Mouse (Mus musculus): ENCODE measurements around the gene Aqp3. TPM values are rescaled to one million over a fixed set of nuclear protein-coding genes. Genes with fewer than 3 reads are reported as not detected.

The Aqp3 gene
- polyA plus RNA-seq, 1 experiment, result not detected

DNA sequence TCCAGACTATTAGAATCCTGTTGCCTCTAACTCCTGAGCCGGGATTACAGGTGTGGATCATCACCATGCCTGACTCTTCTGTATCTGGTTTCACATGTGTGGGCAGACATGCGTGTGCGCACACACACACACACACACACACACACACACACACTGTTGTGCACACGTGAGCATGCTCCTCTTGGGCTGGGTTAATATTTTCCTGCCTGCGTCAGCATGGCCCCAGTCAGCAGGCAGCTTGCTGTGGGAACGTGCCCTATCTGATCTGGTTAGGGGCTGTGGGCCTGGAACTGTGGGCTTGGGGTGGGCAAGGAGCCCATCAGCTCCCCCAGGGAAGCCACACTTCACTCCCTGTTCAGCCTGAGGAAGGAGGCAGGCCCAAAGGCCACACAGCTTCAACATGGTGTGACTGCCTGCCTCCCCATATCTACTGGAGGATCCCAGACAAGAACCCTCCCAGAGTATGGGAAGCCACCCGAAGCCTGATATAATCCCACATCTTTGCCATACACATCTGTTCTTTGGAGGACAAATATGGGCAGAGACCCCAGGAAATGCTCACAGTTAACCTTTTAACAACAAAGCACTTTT, 41.1 kb downstream of the Aqp3 start:
- Histone ChIP-seq H3K4me3 (ENCODE audit: insufficient read depth, low read depth, low read length) (no peak overlapping the region), H3K4me1 (ENCODE audit: control insufficient read depth, insufficient read depth, low read length) (peaks cover 2% of the 10 kb centered on the region; the same call in 1 of the 2 replicates), H3K27ac (ENCODE audit: insufficient read depth, low read depth, low read length) (no peak overlapping the region)
- WGBS, result 82% methylated on average over 7 of the region's 7 CpGs
- no peak for TF ChIP-seq POLR2A (IDR thresholded peaks at IDR 0.05; ENCODE audit: insufficient read depth, low read depth, low read length)
- no peak for TF ChIP-seq CTCF (IDR thresholded peaks at IDR 0.05; ENCODE audit: insufficient read depth, low read depth, low read length)

DNA sequence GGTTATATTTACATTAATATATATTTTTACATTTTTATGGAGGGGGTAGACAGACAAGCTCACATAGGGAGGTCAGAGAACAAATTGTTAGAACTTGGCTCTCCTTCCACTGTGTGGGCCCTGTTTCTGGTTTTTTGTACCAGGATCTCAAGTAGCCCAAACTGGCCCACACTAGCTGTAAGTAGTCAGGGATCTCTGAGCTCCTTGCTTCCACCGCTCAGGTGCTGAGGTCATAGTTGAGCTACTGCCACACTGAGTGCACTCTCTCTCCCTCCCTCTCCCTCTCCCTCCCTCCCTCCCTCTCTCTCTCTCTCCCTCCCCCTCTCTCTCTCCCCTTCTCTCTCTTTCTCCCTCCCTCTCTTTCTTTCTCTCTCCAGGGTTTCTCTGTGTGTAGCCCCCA, 41.7 kb downstream of the Aqp3 start:
- Histone ChIP-seq H3K4me3 (ENCODE audit: insufficient read depth, low read depth, low read length) (no peak overlapping the region), H3K27ac (ENCODE audit: insufficient read depth, low read depth, low read length) (no peak overlapping the region), H3K4me1 (ENCODE audit: control insufficient read depth, insufficient read depth, low read length) (peaks cover 2% of the 10 kb centered on the region; the same call in 1 of the 2 replicates)
- TF ChIP-seq CTCF (IDR thresholded peaks at IDR 0.05; ENCODE audit: insufficient read depth, low read depth, low read length) (no peak), POLR2A (IDR thresholded peaks at IDR 0.05; ENCODE audit: insufficient read depth, low read depth, low read length) (no peak)
- WGBS, result 61% methylated on average over 1 of the region's 1 CpGs

DNA sequence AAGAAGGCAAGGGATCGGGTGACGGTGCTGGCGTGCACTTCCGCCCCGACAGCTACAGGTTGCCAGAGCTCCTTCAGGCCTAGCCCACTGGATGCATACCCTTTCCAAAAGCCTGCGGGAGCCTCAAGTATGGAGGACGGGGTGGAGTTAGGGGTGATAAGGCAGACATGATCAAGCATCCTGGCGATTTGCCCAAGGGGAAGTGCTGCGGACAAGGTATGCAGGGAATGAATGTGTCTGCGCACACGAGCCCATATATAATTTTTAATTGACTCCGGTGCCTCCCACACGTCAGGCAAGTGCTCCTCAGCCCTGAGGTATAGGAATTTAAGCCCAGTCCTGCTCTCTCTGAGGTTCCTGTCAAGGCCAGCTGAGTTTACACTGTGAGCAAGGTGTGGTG, 42.9 kb downstream of the Aqp3 start:
- WGBS, result 87% methylated on average over 13 of the region's 13 CpGs
- Histone ChIP-seq H3K4me1 (ENCODE audit: control insufficient read depth, insufficient read depth, low read length) (peaks cover 6% of the 10 kb centered on the region), H3K27ac (ENCODE audit: insufficient read depth, low read depth, low read length) (no peak overlapping the region), H3K4me3 (ENCODE audit: insufficient read depth, low read depth, low read length) (no peak overlapping the region)
- no peak for TF ChIP-seq CTCF (IDR thresholded peaks at IDR 0.05; ENCODE audit: insufficient read depth, low read depth, low read length)
- TF ChIP-seq POLR2A (IDR thresholded peaks at IDR 0.05; ENCODE audit: insufficient read depth, low read depth, low read length), result no peak

DNA sequence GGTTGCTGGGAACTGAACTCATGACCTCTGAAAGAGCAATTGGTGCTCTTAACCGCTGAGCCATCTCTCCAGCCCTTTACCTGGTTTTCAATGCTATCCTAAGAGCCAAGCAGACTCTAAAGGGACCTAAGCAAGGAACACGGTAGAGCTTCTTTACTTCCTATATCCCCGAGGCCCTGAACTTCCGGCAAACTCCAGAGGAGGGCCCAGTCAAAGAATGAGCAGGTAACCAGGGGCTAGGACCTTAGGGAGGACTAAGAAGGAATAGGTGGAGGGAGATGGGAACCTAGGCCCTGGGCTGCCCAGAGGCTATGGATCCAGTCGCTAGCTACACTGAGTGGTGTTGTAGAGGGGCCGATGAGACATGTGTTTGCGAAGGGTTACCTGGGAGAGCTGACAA, 46.2 kb downstream of the Aqp3 start:
- WGBS, result 91% methylated on average over 7 of the region's 7 CpGs
- H3K27ac ChIP-seq (ENCODE audit: insufficient read depth, low read depth, low read length), result no peak overlapping the region
- TF ChIP-seq CTCF (IDR thresholded peaks at IDR 0.05; ENCODE audit: insufficient read depth, low read depth, low read length) (no peak), POLR2A (IDR thresholded peaks at IDR 0.05; ENCODE audit: insufficient read depth, low read depth, low read length) (no peak)
- H3K4me3 ChIP-seq (ENCODE audit: insufficient read depth, low read depth, low read length), result no peak overlapping the region
- peaks cover 4% of the 10 kb centered on the region for H3K4me1 ChIP-seq (ENCODE audit: control insufficient read depth, insufficient read depth, low read length)

DNA sequence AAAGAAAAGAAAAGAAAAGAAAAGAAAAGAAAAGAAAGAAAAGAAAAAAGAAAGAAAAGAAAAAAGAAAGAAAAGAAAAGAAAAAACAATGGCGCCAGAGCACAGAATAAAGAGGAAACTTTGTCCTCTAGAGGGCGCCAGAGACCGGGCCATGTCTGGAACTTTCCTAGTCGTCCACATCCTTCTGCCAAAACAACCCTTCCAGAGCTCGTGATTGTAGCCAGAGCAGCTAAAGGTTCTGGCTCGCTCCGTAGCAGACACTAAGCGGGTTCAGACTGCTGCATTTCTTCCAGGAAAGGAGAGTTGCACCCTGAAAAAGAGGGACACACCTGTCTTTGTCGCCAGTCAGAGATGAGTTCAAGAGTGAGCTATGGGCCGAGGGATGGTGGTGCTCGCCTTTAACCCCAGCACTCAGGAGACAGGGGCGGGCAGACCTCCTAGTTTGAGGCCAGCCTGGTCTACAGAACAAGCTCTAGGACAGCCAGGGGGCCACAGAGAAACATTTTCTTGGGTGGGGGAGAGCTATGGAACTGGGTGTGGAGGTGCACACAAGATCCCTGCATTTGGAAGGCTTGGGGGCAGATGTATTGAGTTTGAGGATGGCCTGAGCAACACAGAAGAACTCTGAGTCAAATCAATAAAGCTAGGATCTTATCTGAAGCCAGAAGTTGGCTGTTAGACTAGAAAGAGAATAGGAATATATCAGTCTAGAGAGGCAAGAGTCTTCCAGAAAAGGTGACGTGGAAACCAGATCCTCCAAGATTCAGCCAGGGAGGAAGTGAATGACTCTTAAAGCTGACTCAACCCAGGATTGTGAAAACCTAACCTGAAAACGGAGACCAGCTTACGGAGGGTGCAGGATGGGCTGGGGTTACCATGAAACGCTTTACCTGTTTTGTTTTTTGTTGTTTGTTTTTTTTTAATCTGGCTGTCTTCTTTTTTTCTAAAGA, 47.0 kb downstream of the Aqp3 start:
- WGBS, result 34% methylated on average over 16 of the region's 16 CpGs
- TF ChIP-seq CTCF (IDR thresholded peaks at IDR 0.05; ENCODE audit: insufficient read depth, low read depth, low read length) (peak; percentile 49), POLR2A (IDR thresholded peaks at IDR 0.05; ENCODE audit: insufficient read depth, low read depth, low read length) (no peak)
- H3K27ac ChIP-seq (ENCODE audit: insufficient read depth, low read depth, low read length), result no peak overlapping the region

DNA sequence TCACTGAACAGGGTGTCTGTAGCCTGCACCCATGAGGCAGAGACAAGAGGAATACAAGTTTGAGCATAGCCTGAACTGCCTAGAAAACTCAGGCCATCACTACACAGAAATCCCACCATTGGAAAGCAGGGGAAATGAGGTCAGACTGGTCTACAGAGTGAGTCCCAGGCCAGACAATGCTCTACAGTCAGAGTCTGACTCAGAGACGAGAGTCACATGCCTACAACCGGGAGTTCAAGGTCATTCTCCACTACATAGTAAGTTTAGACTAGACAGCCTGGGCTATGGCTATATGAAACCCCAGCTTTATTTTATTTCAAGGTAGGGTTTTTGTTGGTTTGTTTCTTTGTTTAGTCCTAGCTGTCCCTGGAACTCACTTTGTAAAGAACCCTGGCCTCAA, 49.1 kb downstream of the Aqp3 start:
- Histone ChIP-seq H3K4me1 (ENCODE audit: control insufficient read depth, insufficient read depth, low read length) (peaks cover 4% of the 10 kb centered on the region), H3K27ac (ENCODE audit: insufficient read depth, low read depth, low read length) (no peak overlapping the region), H3K4me3 (ENCODE audit: insufficient read depth, low read depth, low read length) (no peak overlapping the region)
- TF ChIP-seq CTCF (IDR thresholded peaks at IDR 0.05; ENCODE audit: insufficient read depth, low read depth, low read length) (no peak), POLR2A (IDR thresholded peaks at IDR 0.05; ENCODE audit: insufficient read depth, low read depth, low read length) (no peak)
- WGBS, result 76% methylated on average over 2 of the region's 2 CpGs

More for the DNA sequence above, 47.0 kb downstream of the Aqp3 start:
- Histone ChIP-seq H3K4me3 (ENCODE audit: insufficient read depth, low read depth, low read length) (peak overlapping the region; percentile 38), H3K4me1 (ENCODE audit: control insufficient read depth, insufficient read depth, low read length) (peaks cover 4% of the 10 kb centered on the region)

DNA sequence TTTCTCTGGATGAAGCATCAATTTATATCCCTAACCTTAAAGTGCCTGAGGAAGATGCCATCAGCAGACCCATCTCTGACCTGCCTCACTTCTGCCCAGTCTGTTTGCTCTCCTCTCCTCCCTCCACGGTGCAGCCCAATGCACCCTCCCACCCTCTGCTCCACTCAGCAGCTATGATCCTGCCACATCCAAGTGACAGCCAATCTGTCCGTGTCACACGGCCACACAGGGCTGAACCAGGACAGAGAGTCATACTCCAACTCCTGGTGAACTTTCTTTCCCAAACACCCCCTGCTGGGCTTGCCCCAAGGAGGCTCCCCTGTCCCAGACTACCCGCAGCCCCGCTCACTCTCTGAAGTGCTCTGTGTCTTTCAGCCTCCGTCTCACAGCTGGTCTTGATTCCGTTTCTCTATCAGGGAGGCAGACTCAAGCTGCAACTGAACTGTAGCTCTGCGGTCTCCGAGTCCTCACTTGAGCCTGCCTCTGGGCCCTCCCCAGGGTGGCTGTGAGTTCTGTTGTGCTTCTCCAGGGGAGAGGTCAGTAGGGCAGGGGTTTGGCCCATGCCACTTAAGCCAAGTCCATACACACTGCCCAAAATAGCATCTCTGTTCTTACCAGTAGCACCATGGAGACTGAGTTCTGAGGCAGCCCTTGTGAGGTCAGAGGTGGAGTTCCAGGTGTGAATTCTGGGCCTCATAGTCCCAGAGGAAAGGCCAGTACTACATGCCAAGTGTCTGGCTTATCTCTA, 50.3 kb downstream of the Aqp3 start, which contains the start of gene Aqp7:
TSS of gene Aqp7 (minus strand) at position 616 of the 748 bp plus-strand sequence.
- TF ChIP-seq POLR2A (IDR thresholded peaks at IDR 0.05; ENCODE audit: insufficient read depth, low read depth, low read length) (no peak), CTCF (IDR thresholded peaks at IDR 0.05; ENCODE audit: insufficient read depth, low read depth, low read length) (no peak)
- Histone ChIP-seq H3K4me1 (ENCODE audit: control insufficient read depth, insufficient read depth, low read length) (peaks cover 4% of the 10 kb centered on the region), H3K4me3 (ENCODE audit: insufficient read depth, low read depth, low read length) (no peak within 1 kb of the TSS), H3K27ac (ENCODE audit: insufficient read depth, low read depth, low read length) (no peak within 1 kb of the TSS)
- WGBS, result 62% methylated on average over 9 of the region's 9 CpGs

DNA sequence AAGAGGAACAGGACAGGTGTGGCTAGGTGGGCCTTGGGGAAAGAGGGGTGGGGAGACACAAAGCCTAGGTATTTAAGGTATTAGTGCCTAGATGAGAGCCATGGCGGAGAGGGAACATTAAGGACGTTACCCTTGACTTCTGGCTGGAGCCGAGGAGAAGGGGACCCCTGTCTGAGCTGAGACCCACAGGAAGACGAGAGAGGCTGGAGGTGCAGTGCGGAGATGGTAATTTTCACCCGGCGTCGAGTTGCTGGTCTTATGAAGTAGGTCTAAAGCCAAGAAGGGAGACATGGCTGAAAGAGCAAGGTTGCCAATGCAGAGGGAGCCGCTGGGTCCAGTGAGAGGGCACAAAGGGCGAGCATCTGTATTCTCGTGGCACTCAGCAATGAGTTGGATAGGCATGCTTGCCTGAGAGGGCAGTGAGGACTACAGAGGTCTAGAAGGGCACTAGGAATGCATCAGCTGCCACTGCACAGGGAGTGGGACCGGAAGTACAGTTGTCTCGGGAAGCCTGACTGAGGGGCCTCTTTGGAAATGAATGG, 51.7 kb downstream of the Aqp3 start:
- H3K4me3 ChIP-seq (ENCODE audit: insufficient read depth, low read depth, low read length), result no peak overlapping the region
- no peak for TF ChIP-seq CTCF (IDR thresholded peaks at IDR 0.05; ENCODE audit: insufficient read depth, low read depth, low read length)
- TF ChIP-seq POLR2A (IDR thresholded peaks at IDR 0.05; ENCODE audit: insufficient read depth, low read depth, low read length), result no peak
- no peak overlapping the region for H3K27ac ChIP-seq (ENCODE audit: insufficient read depth, low read depth, low read length)
- WGBS, result 84% methylated on average over 13 of the region's 13 CpGs
- H3K4me1 ChIP-seq (ENCODE audit: control insufficient read depth, insufficient read depth, low read length), result peaks cover 4% of the 10 kb centered on the region

All from olfactory bulb, adult 2 months (tissue).